Mouse (Mus musculus): ENCODE measurements around the gene Zswim4. TPM values are rescaled to one million over a fixed set of nuclear protein-coding genes. Genes with fewer than 3 reads are reported as not detected.
"Not testable (repeated sequence)": the region's sequence is repeated elsewhere in the genome, so short reads cannot be mapped to it uniquely, and the experiment has no call there.

Gene Zswim4
- total RNA-seq (2014; rRNA removed), result 37.7 and 41.8 TPM in 2 replicates
- polyA plus RNA-seq (2015; fragmentation: Nextera tagmentation; extraction: Ambion mirVana), result 11.8 and 11.9 TPM in 2 replicates

DNA sequence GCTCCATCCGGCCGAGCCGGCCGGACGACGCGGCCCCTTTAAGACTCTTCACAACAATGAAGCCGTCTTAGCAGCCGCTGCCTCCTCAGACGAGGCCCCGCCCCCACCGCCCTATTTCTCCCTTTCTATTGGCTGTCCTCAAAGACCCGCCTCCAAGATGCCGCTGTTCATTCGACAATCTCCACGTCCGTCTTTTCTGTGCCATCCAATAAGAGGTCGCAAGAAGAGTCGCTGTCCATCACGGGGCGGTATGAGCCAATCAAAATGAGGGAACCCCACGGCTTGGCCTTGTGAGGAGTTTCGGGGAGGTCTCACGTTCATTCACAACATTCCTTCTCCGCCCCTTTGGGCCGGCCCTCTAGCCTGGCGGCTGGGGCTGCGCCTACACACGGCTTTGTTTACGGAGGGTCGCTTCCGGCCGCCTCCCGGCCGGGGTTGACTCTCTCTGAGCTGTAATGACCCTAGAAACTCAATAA, at the start of gene Zswim4:
Gene Zswim4, minus strand, starts transcription at position 58 of the 476 bp plus-strand sequence.
- WGBS, result under 1% methylated on average over 35 of the region's 35 CpGs
- peaks cover 16% of the 10 kb centered on the region for H3K4me1 ChIP-seq (ENCODE audit: insufficient read depth, low read length)
- peak within 1 kb of the TSS; percentile 93 for H3K4me2 ChIP-seq (ENCODE audit: low read depth, low read length, poor library complexity, severe bottlenecking)
- peak within 1 kb of the TSS; percentile 88 for H3K4me3 ChIP-seq (ENCODE audit: low read depth, low read length)
- DNase-seq (ENCODE audit: low spot score), result peak; percentile 100
- peak within 1 kb of the TSS; percentile 63 for H3K27ac ChIP-seq (ENCODE audit: low read depth, low read length)
- H3K9ac ChIP-seq (replicated peaks; ENCODE audit: low read length, poor library complexity, severe bottlenecking), result peak within 1 kb of the TSS; percentile 97
- H3K36me3 ChIP-seq (ENCODE audit: insufficient read depth, low read length), result peaks cover 17% of the 10 kb centered on the region
- H3K9me3 ChIP-seq (ENCODE audit: low read length), result no peaks in the 10 kb centered on the region
- peak; percentile 99 for ATAC-seq (ENCODE audit: low FRiP score)
- H3K27me3 ChIP-seq (ENCODE audit: insufficient read depth, low read length), result no peaks in the 10 kb centered on the region
- no peak for TF ChIP-seq CTCF (IDR thresholded peaks at IDR 0.05)

GRCm38 (mm10) chr8:84285665-84286064, 48.8 kb upstream of the Zswim4 start:
- H3K4me2 ChIP-seq (ENCODE audit: low read depth, low read length, poor library complexity, severe bottlenecking); H3K9me3 ChIP-seq (ENCODE audit: low read length); H3K27ac ChIP-seq (ENCODE audit: low read depth, low read length); H3K36me3 ChIP-seq (ENCODE audit: insufficient read depth, low read length); H3K4me1 ChIP-seq (ENCODE audit: insufficient read depth, low read length); ATAC-seq (ENCODE audit: low FRiP score); H3K9ac ChIP-seq (replicated peaks; ENCODE audit: low read length, poor library complexity, severe bottlenecking); H3K4me3 ChIP-seq (ENCODE audit: low read depth, low read length); H3K27me3 ChIP-seq (ENCODE audit: insufficient read depth, low read length): not testable (repeated sequence)
- WGBS, result 53% methylated on average over 5 of the region's 5 CpGs
- DNase-seq (ENCODE audit: low spot score), result peak; percentile 33
- TF ChIP-seq CTCF (IDR thresholded peaks at IDR 0.05), result peak; percentile 67

- TF ChIP-seq CTCF (IDR thresholded peaks at IDR 0.05), result no peak
- 40% methylated on average over 9 of the region's 9 CpGs for WGBS
- H3K27me3 ChIP-seq (ENCODE audit: insufficient read depth, low read length), result no peaks in the 10 kb centered on the region
- no peak overlapping the region; the same call in 1 of the 2 replicates for H3K27ac ChIP-seq (ENCODE audit: low read depth, low read length)
- H3K9ac ChIP-seq (replicated peaks; ENCODE audit: low read length, poor library complexity, severe bottlenecking), result no peak overlapping the region
- H3K36me3 ChIP-seq (ENCODE audit: insufficient read depth, low read length), result no peaks in the 10 kb centered on the region
- no peak overlapping the region for H3K4me2 ChIP-seq (ENCODE audit: low read depth, low read length, poor library complexity, severe bottlenecking)
- no peaks in the 10 kb centered on the region for H3K9me3 ChIP-seq (ENCODE audit: low read length)
- DNase-seq (ENCODE audit: low spot score), result no peak
- no peak overlapping the region for H3K4me3 ChIP-seq (ENCODE audit: low read depth, low read length)
- ATAC-seq (ENCODE audit: low FRiP score), result no peak
- H3K4me1 ChIP-seq (ENCODE audit: insufficient read depth, low read length), result no peaks in the 10 kb centered on the region
Observed at GRCm38 (mm10) chr8:84284608-84285063, 47.8 kb upstream of the Zswim4 start.

GRCm38 (mm10) chr8:84280777-84281176, 43.9 kb upstream of the Zswim4 start:
- Histone ChIP-seq H3K4me3 (ENCODE audit: low read depth, low read length) (no peak overlapping the region), H3K9me3 (ENCODE audit: low read length) (no peaks in the 10 kb centered on the region), H3K36me3 (ENCODE audit: insufficient read depth, low read length) (no peaks in the 10 kb centered on the region), H3K4me2 (ENCODE audit: low read depth, low read length, poor library complexity, severe bottlenecking) (no peak overlapping the region), H3K4me1 (ENCODE audit: insufficient read depth, low read length) (no peaks in the 10 kb centered on the region), H3K9ac (replicated peaks; ENCODE audit: low read length, poor library complexity, severe bottlenecking) (no peak overlapping the region), H3K27ac (ENCODE audit: low read depth, low read length) (no peak overlapping the region), H3K27me3 (ENCODE audit: insufficient read depth, low read length) (no peaks in the 10 kb centered on the region)
- no peak for ATAC-seq (ENCODE audit: low FRiP score)
- no peak for TF ChIP-seq CTCF (IDR thresholded peaks at IDR 0.05)
- no peak for DNase-seq (ENCODE audit: low spot score)
- WGBS, result 89% methylated on average over 10 of the region's 10 CpGs

GRCm38 (mm10) chr8:84276447-84276846, 39.6 kb upstream of the Zswim4 start:
- ATAC-seq (ENCODE audit: low FRiP score) (no peak), DNase-seq (ENCODE audit: low spot score) (no peak)
- no peak overlapping the region for H3K27ac ChIP-seq (ENCODE audit: low read depth, low read length)
- no peak overlapping the region for H3K9ac ChIP-seq (replicated peaks; ENCODE audit: low read length, poor library complexity, severe bottlenecking)
- no peaks in the 10 kb centered on the region for H3K36me3 ChIP-seq (ENCODE audit: insufficient read depth, low read length)
- TF ChIP-seq CTCF (IDR thresholded peaks at IDR 0.05), result no peak
- no peaks in the 10 kb centered on the region for H3K9me3 ChIP-seq (ENCODE audit: low read length)
- H3K27me3 ChIP-seq (ENCODE audit: insufficient read depth, low read length), result no peaks in the 10 kb centered on the region
- H3K4me2 ChIP-seq (ENCODE audit: low read depth, low read length, poor library complexity, severe bottlenecking), result no peak overlapping the region
- WGBS, result 55% methylated on average over 1 of the region's 1 CpGs
- no peaks in the 10 kb centered on the region for H3K4me1 ChIP-seq (ENCODE audit: insufficient read depth, low read length)
- no peak overlapping the region for H3K4me3 ChIP-seq (ENCODE audit: low read depth, low read length)

DNA sequence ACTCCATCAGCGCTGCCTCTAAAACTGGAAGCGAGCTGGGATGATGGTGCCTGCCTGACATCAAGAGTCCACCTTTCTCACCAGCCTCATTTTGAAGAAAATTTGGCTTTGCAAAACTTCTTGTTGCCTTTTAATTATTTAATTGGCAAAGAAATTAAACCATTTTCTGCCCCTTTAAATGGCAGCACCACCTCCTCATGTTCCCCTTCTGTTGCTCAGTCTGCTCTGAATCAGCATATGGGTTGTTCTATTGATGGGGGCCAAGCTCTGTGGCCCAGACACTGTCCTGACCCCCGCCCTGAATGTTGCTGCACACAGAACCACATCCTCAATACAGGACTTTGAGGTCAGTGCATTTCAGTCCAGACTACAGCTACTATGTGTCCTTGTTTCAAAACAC, 37.1 kb upstream of the Zswim4 start:
- no peak for TF ChIP-seq CTCF (IDR thresholded peaks at IDR 0.05)
- ATAC-seq (ENCODE audit: low FRiP score) (no peak), DNase-seq (ENCODE audit: low spot score) (no peak)
- no peak overlapping the region for H3K27ac ChIP-seq (ENCODE audit: low read depth, low read length)
- H3K4me2 ChIP-seq (ENCODE audit: low read depth, low read length, poor library complexity, severe bottlenecking), result no peak overlapping the region
- no peaks in the 10 kb centered on the region for H3K27me3 ChIP-seq (ENCODE audit: insufficient read depth, low read length)
- H3K4me1 ChIP-seq (ENCODE audit: insufficient read depth, low read length), result peaks cover 6% of the 10 kb centered on the region; the same call in 1 of the 2 replicates
- no peak overlapping the region for H3K4me3 ChIP-seq (ENCODE audit: low read depth, low read length)
- WGBS, result 80% methylated on average over 3 of the region's 3 CpGs
- no peak overlapping the region for H3K9ac ChIP-seq (replicated peaks; ENCODE audit: low read length, poor library complexity, severe bottlenecking)
- H3K9me3 ChIP-seq (ENCODE audit: low read length), result no peaks in the 10 kb centered on the region
- no peaks in the 10 kb centered on the region for H3K36me3 ChIP-seq (ENCODE audit: insufficient read depth, low read length)

All from midbrain, postnatal 0 days (tissue).